Mouse (Mus musculus): ENCODE results near the gene Pnpo. TPM values are rescaled to one million over a fixed set of nuclear protein-coding genes. Genes with fewer than 3 reads are reported as not detected.

Pnpo gene
- polyA plus RNA-seq, 1 experiment from 2014 or later: 28.1 TPM

DNA sequence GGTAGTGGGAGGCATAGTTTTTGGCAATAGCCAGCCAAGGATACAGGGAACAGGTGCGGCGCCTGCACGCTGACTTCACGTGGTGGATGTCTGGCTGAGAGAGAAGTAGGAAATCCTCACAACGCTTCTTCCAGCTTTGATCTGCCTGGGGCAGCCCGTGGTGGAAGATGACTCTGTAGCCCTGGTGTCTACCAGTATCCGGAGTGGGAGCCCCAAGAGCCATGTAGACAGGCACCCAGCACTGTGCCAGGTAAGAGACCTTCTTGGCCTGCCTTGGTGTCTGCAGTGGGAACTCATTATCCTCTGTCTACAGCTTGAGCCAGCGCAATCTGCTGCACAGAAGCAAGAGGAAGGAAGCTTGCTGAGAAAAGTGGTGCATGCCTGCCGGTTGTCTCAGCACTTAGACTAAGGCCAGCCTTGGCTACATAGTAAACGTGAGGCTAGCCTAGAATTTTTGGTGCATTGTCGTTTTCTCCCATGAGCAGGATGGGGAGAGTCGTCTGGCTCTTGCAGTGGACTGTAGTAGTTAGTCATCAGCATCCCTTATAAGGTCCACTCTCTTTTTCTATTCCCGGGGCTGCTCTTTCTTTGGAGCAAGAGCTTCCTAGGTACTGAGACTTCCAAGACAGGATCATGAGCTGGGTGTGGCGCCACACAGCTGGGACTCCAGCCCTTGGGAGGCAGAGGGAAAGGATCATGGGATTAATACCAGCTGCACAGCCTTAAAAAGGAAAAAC is 1.2 kb upstream of the Pnpo start:
- no peak for ATAC-seq (ENCODE audit: low read depth)
- Histone ChIP-seq H3K27me3 (ENCODE audit: control insufficient read depth, insufficient read depth, low read depth, low read length) (no peaks in the 10 kb centered on the region), H3K36me3 (ENCODE audit: control insufficient read depth, insufficient read depth, low read length) (no peaks in the 10 kb centered on the region), H3K9ac (ENCODE audit: low read length) (no peak overlapping the region), H3K4me3 (ENCODE audit: low read length) (peak overlapping the region; percentile 1; the same call in 1 of the 2 replicates), H3K4me1 (replicated peaks; ENCODE audit: control insufficient read depth, insufficient read depth, low read length) (peaks cover 7% of the 10 kb centered on the region), H3K9me3 (ENCODE audit: control insufficient read depth, low read length) (no peaks in the 10 kb centered on the region), H3K27ac (ENCODE audit: low read length) (no peak overlapping the region), H3K4me2 (ENCODE audit: low read depth, low read length) (peak overlapping the region; percentile 96)
- 73% methylated on average over 14 of the region's 14 CpGs for WGBS

GRCm38 (mm10) chr11:96941989-96942590 is 1.7 kb downstream of the Pnpo start:
- no peak for ATAC-seq (ENCODE audit: low read depth)
- Histone ChIP-seq H3K27me3 (ENCODE audit: control insufficient read depth, insufficient read depth, low read depth, low read length) (no peaks in the 10 kb centered on the region), H3K4me1 (replicated peaks; ENCODE audit: control insufficient read depth, insufficient read depth, low read length) (peaks cover 7% of the 10 kb centered on the region), H3K36me3 (ENCODE audit: control insufficient read depth, insufficient read depth, low read length) (no peaks in the 10 kb centered on the region), H3K9me3 (ENCODE audit: control insufficient read depth, low read length) (no peaks in the 10 kb centered on the region), H3K9ac (ENCODE audit: low read length) (no peak overlapping the region), H3K4me2 (ENCODE audit: low read depth, low read length) (no peak overlapping the region), H3K27ac (ENCODE audit: low read length) (no peak overlapping the region), H3K4me3 (ENCODE audit: low read length) (no peak overlapping the region)
- 65% methylated on average over 6 of the region's 6 CpGs for WGBS

DNA sequence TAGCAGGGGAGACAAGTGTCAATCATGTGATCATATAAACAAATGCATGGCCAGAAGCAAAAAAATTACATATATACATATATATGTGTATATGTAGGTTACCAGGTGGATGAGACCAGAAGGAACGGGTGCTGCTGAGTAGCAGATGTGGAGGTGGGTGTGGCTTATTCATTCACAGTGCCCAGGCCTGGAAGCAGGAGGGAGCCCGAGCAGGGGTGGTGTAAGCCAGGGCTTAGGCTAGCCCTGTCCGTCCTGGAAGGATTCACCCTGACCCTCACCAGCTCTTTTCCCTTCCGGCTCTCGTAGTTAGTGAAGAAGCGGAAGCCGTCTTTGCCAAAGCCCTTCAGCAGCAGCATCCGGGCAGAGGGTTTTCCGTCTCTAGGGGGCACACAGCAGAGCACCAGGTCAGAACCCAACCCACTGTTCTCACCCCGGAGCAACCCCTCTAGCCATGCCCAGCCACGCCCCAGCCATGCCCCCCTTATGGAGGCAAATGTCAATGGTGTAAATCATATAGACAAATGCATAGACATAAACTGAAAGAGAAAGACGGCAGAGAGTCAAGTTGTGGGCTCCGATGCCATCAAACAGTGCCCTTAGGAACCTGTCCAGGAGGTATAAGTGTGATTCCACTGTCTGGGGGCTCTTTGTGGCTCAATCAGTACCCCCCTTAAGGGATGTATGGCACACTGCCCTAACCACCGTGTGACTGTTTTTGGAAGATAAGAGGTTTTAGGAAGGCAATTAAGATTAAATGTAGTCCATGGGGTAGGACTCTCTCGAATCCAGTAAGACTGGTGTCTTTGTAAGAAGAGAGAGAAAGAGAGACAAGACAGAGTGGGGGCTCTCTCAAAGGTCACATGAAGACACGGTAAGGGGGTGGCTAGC is 3.0 kb downstream of the Pnpo start:
- H3K4me2 ChIP-seq (ENCODE audit: low read depth, low read length): no peak overlapping the region
- H3K9ac ChIP-seq (ENCODE audit: low read length): no peak overlapping the region
- H3K27ac ChIP-seq (ENCODE audit: low read length): no peak overlapping the region
- peaks cover 7% of the 10 kb centered on the region for H3K4me1 ChIP-seq (replicated peaks; ENCODE audit: control insufficient read depth, insufficient read depth, low read length)
- 67% methylated on average over 16 of the region's 16 CpGs for WGBS
- no peak for ATAC-seq (ENCODE audit: low read depth)
- H3K36me3 ChIP-seq (ENCODE audit: control insufficient read depth, insufficient read depth, low read length): no peaks in the 10 kb centered on the region
- no peak overlapping the region for H3K4me3 ChIP-seq (ENCODE audit: low read length)
- H3K9me3 ChIP-seq (ENCODE audit: control insufficient read depth, low read length): no peaks in the 10 kb centered on the region
- H3K27me3 ChIP-seq (ENCODE audit: control insufficient read depth, insufficient read depth, low read depth, low read length): no peaks in the 10 kb centered on the region

DNA sequence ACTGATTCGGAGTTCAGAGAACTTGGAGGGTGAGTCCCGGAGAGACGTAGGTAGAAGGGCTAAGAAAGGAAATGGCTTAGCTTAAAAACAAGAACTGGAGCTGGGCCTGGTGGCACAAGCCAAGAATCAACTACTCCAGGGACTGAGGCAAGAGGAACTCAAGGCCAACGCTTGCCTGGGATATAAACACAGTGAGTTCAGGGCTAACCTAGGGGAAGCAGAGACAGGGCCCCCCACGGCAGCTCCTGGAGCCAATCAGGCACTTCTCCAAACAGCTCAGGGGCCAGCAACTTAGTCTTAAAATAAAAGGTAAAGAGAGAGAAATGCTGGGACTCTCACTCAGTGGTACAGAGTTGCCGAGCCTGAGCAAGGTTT is 5.4 kb downstream of the Pnpo start:
- Histone ChIP-seq H3K4me1 (replicated peaks; ENCODE audit: control insufficient read depth, insufficient read depth, low read length) (peaks cover 10% of the 10 kb centered on the region), H3K36me3 (ENCODE audit: control insufficient read depth, insufficient read depth, low read length) (no peaks in the 10 kb centered on the region), H3K9me3 (ENCODE audit: control insufficient read depth, low read length) (no peaks in the 10 kb centered on the region), H3K4me2 (ENCODE audit: low read depth, low read length) (no peak overlapping the region), H3K9ac (ENCODE audit: low read length) (no peak overlapping the region), H3K4me3 (ENCODE audit: low read length) (no peak overlapping the region), H3K27me3 (ENCODE audit: control insufficient read depth, insufficient read depth, low read depth, low read length) (no peaks in the 10 kb centered on the region), H3K27ac (ENCODE audit: low read length) (no peak overlapping the region)
- WGBS: 76% methylated on average over 6 of the region's 6 CpGs
- ATAC-seq (ENCODE audit: low read depth): no peak

- Histone ChIP-seq H3K9me3 (ENCODE audit: control insufficient read depth, low read length) (no peaks in the 10 kb centered on the region), H3K9ac (ENCODE audit: low read length) (no peak overlapping the region), H3K27ac (ENCODE audit: low read length) (peak overlapping the region; percentile 60; the same call in 1 of the 2 replicates), H3K27me3 (ENCODE audit: control insufficient read depth, insufficient read depth, low read depth, low read length) (no peaks in the 10 kb centered on the region), H3K4me3 (ENCODE audit: low read length) (no peak overlapping the region), H3K4me2 (ENCODE audit: low read depth, low read length) (no peak overlapping the region), H3K4me1 (replicated peaks; ENCODE audit: control insufficient read depth, insufficient read depth, low read length) (peaks cover 11% of the 10 kb centered on the region; the same call in 1 of the 2 replicates), H3K36me3 (ENCODE audit: control insufficient read depth, insufficient read depth, low read length) (no peaks in the 10 kb centered on the region)
- ATAC-seq (ENCODE audit: low read depth): peak; percentile 45
- WGBS: 42% methylated on average over 10 of the region's 10 CpGs
These were observed 6.0 kb downstream of the Pnpo start for GRCm38 (mm10) chr11:96937549-96938425.

DNA sequence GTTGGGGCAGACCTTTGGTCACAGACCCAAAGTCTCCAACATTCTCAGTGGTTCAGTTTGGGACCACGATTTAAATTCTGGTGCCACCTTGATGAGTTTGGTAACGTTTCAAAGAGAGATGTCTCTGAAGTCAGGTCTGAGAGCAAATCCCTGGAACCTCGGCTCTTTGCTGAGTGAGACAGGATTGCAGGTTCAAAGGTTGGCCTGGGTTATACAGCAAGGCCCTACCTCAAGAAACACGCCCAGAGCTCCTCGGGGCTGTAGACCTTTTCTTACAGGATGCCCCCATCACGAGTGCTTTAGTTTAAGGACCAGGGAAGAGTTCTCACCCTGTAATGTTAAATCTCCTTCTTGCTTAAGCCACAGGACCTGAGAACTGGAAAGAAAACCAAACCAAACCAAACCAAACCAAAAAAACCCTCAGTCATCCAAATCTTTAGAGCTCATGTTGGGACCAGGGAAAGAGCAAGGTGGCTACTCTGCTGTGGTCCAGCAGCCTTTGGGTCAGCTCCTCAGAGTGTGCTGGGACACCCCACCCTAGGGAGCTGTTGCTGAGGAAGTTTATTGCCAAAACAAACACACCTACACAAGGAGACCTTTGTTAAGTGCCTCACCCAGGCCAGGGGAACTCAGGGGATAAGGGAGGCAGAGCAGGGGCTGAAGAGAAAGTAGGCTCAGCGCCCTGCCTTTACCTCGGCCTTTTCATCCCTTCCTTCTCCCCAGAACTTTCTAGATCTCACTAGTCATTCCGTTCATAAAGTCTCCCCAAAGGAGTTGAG is 7.7 kb downstream of the Pnpo start:
- ATAC-seq (ENCODE audit: low read depth): no peak
- 72% methylated on average over 9 of the region's 9 CpGs for WGBS

DNA sequence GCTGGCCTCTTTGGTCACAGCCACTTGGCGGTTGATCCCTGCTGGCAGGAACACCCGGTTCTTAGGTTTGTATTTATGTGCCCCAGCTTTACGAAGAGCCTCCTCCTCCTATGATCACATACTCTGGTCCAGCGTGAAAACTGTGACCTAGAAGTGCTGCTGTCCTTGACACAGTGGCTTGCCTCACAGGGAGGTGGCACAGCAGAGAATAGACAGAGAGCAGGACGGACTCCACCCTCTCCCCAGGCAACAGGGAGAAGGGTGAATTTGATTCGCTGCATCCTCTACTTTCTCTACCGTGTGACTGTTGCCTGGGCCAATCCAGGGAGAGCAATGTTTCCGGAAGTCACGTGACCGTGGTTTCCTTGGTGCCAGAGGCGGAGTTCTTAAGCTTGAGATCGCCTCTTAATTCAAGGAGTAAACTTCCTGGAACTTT is 8.8 kb downstream of the Pnpo start:
- peak overlapping the region; percentile 29 for H3K4me2 ChIP-seq (ENCODE audit: low read depth, low read length)
- H3K9ac ChIP-seq (ENCODE audit: low read length): no peak overlapping the region
- H3K9me3 ChIP-seq (ENCODE audit: control insufficient read depth, low read length): no peaks in the 10 kb centered on the region
- no peaks in the 10 kb centered on the region for H3K36me3 ChIP-seq (ENCODE audit: control insufficient read depth, insufficient read depth, low read length)
- WGBS: 21% methylated on average over 12 of the region's 12 CpGs
- peak overlapping the region; percentile 0; the same call in 1 of the 2 replicates for H3K27ac ChIP-seq (ENCODE audit: low read length)
- no peaks in the 10 kb centered on the region; the same call in 1 of the 2 replicates for H3K27me3 ChIP-seq (ENCODE audit: control insufficient read depth, insufficient read depth, low read depth, low read length)
- H3K4me3 ChIP-seq (ENCODE audit: low read length): no peak overlapping the region
- peaks cover 11% of the 10 kb centered on the region; the same call in 1 of the 2 replicates for H3K4me1 ChIP-seq (replicated peaks; ENCODE audit: control insufficient read depth, insufficient read depth, low read length)
- peak; percentile 86 for ATAC-seq (ENCODE audit: low read depth)

More for the DNA sequence above, 7.7 kb downstream of the Pnpo start:
- Histone ChIP-seq H3K4me2 (ENCODE audit: low read depth, low read length) (no peak overlapping the region), H3K9ac (ENCODE audit: low read length) (no peak overlapping the region), H3K27me3 (ENCODE audit: control insufficient read depth, insufficient read depth, low read depth, low read length) (no peaks in the 10 kb centered on the region; the same call in 1 of the 2 replicates), H3K4me1 (replicated peaks; ENCODE audit: control insufficient read depth, insufficient read depth, low read length) (peaks cover 11% of the 10 kb centered on the region; the same call in 1 of the 2 replicates), H3K4me3 (ENCODE audit: low read length) (no peak overlapping the region), H3K9me3 (ENCODE audit: control insufficient read depth, low read length) (no peaks in the 10 kb centered on the region), H3K36me3 (ENCODE audit: control insufficient read depth, insufficient read depth, low read length) (no peaks in the 10 kb centered on the region), H3K27ac (ENCODE audit: low read length) (no peak overlapping the region)
